Mouse (Mus musculus): ENCODE measurements around the gene Ash1l. TPM values are rescaled to one million over a fixed set of nuclear protein-coding genes. Genes with fewer than 3 reads are reported as not detected.

The Ash1l gene
- total and polyA plus RNA-seq, 3 experiments = 9.6 to 22.2 (median 12.8) TPM

DNA sequence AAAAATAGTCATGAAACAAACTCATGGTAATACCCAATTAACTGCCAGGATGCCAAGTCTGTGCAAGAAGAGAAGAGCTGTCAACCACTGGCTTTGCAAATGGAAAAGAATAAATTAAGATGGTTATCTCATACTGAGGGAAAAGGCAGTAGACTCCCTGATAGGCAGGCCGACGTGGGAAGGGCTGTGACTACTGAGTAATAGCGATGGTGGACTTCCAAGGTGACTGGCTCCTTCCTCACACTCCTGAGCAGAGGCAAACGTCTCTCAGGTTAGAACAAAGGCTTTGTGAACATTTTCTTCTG, 152.8 kb downstream of the Ash1l start (continued):
- TF ChIP-seq POLR2A (IDR thresholded peaks at IDR 0.05; ENCODE audit: control insufficient read depth in 1 of 2, insufficient read depth in 1 of 2, low read depth in 1 of 2, low read length in 2 of 2, poor library complexity in 1 of 2) (no peak), MAZ (IDR thresholded peaks at IDR 0.05; ENCODE audit: low read depth, low read length) (no peak), RAD21 (IDR thresholded peaks at IDR 0.05; ENCODE audit: low read depth, low read length) (no peak), ZNF384 (IDR thresholded peaks at IDR 0.05; ENCODE audit: low read depth, low read length) (no peak), SMC3 (IDR thresholded peaks at IDR 0.05; ENCODE audit: low read depth, low read length) (no peak), GABPA (IDR thresholded peaks at IDR 0.05; ENCODE audit: low read depth, low read length) (no peak), TAL1 (IDR thresholded peaks at IDR 0.05; ENCODE audit: low read length) (no peak), USF2 (IDR thresholded peaks at IDR 0.05; ENCODE audit: borderline replicate concordance in 1 of 2, insufficient read depth in 1 of 2, low read depth in 1 of 2, low read length in 2 of 2) (no peak), GATA1 (IDR thresholded peaks at IDR 0.05; ENCODE audit: low read depth, low read length) (peak; percentile 86), JUND (IDR thresholded peaks at IDR 0.05; ENCODE audit: low read depth, low read length) (no peak), HCFC1 (IDR thresholded peaks at IDR 0.05; ENCODE audit: low read depth, low read length) (peak; percentile 45; the same call in 1 of the 2 replicates), NRF1 (IDR thresholded peaks at IDR 0.05; ENCODE audit: insufficient read depth, low read depth, low read length, poor library complexity, severe bottlenecking) (no peak), SIN3A (IDR thresholded peaks at IDR 0.05; ENCODE audit: low read length) (peak; percentile 69), ZC3H11A (IDR thresholded peaks at IDR 0.05; ENCODE audit: low read depth, low read length) (no peak), NELFE (IDR thresholded peaks at IDR 0.05; ENCODE audit: low read depth, low read length) (peak; percentile 64), ELF1 (IDR thresholded peaks at IDR 0.05; ENCODE audit: low read depth, low read length) (no peak), E2F4 (IDR thresholded peaks at IDR 0.05; ENCODE audit: borderline replicate concordance, low read depth, low read length) (no peak), CHD2 (IDR thresholded peaks at IDR 0.05; ENCODE audit: low read length) (no peak), RCOR1 (IDR thresholded peaks at IDR 0.05; ENCODE audit: low read depth, low read length) (peak; percentile 32; the same call in 1 of the 2 replicates), CHD1 (IDR thresholded peaks at IDR 0.05; ENCODE audit: low read depth, low read length) (0 out of 2 replicates have a peak, but pooled peaks have one; percentile 40), ZKSCAN1 (IDR thresholded peaks at IDR 0.05; ENCODE audit: low read depth, low read length) (no peak), MYC (IDR thresholded peaks at IDR 0.05; ENCODE audit: low read depth, low read length) (no peak), ZMIZ1 (IDR thresholded peaks at IDR 0.05; ENCODE audit: low read depth, low read length) (peak; percentile 61), POLR2AphosphoS5 (IDR thresholded peaks at IDR 0.05; ENCODE audit: borderline replicate concordance, low read depth, low read length) (no peak)

GRCm38 (mm10) chr3:89106881-89107280, 156.5 kb downstream of the Ash1l start:
- peaks cover 15 to 18% of the 10 kb centered on the region in 2 experiments for H3K4me1 ChIP-seq (ENCODE audit: control insufficient read depth in 1 of 2, insufficient read depth in 2 of 2, low read length in 2 of 2)
- TF ChIP-seq SMC3 (IDR thresholded peaks at IDR 0.05; ENCODE audit: low read depth, low read length) (no peak), HCFC1 (IDR thresholded peaks at IDR 0.05; ENCODE audit: low read depth, low read length) (0 out of 2 replicates have a peak, but pooled peaks have one; percentile 59), SIN3A (IDR thresholded peaks at IDR 0.05; ENCODE audit: low read length) (peak; percentile 48; the same call in 1 of the 2 replicates), EP300 (IDR thresholded peaks at IDR 0.05; ENCODE audit: low read depth in 1 of 2, low read length in 2 of 2) (peak; percentile 43 to 56; a peak in 3 of 4 replicates), POLR2A (IDR thresholded peaks at IDR 0.05; ENCODE audit: control insufficient read depth in 1 of 2, insufficient read depth in 1 of 2, low read depth in 1 of 2, low read length in 2 of 2, poor library complexity in 1 of 2) (peak in 1 of 2 experiments; percentile 43; a peak in 1 of 4 replicates), USF1 (IDR thresholded peaks at IDR 0.05; ENCODE audit: low read depth, low read length) (no peak), MYB (IDR thresholded peaks at IDR 0.05; ENCODE audit: low read depth, low read length) (no peak), ZMIZ1 (IDR thresholded peaks at IDR 0.05; ENCODE audit: low read depth, low read length) (no peak), RCOR1 (IDR thresholded peaks at IDR 0.05; ENCODE audit: low read depth, low read length) (no peak), GATA1 (IDR thresholded peaks at IDR 0.05; ENCODE audit: low read depth, low read length) (peak; percentile 42; the same call in 1 of the 2 replicates), NELFE (IDR thresholded peaks at IDR 0.05; ENCODE audit: low read depth, low read length) (no peak), ZNF384 (IDR thresholded peaks at IDR 0.05; ENCODE audit: low read depth, low read length) (no peak), KAT2A (conservative IDR thresholded peaks at IDR 0.05; ENCODE audit: low read depth, low read length) (no peak), POLR2AphosphoS2 (IDR thresholded peaks at IDR 0.05; ENCODE audit: low read length) (no peak), E2F4 (IDR thresholded peaks at IDR 0.05; ENCODE audit: borderline replicate concordance, low read depth, low read length) (no peak), MAZ (IDR thresholded peaks at IDR 0.05; ENCODE audit: low read depth, low read length) (no peak), MAFK (IDR thresholded peaks at IDR 0.05; ENCODE audit: borderline replicate concordance, low read depth, low read length) (no peak), MAX (IDR thresholded peaks at IDR 0.05; ENCODE audit: low read length) (peak; percentile 30; the same call in 1 of the 2 replicates), TBP (IDR thresholded peaks at IDR 0.05; ENCODE audit: low read depth, low read length) (peak; percentile 77), USF2 (IDR thresholded peaks at IDR 0.05; ENCODE audit: borderline replicate concordance in 1 of 2, insufficient read depth in 1 of 2, low read depth in 1 of 2, low read length in 2 of 2) (no peak), TAL1 (IDR thresholded peaks at IDR 0.05; ENCODE audit: low read length) (no peak), ELF1 (IDR thresholded peaks at IDR 0.05; ENCODE audit: low read depth, low read length) (0 out of 2 replicates have a peak, but pooled peaks have one; percentile 47), MYC (IDR thresholded peaks at IDR 0.05; ENCODE audit: low read depth, low read length) (no peak), ZC3H11A (IDR thresholded peaks at IDR 0.05; ENCODE audit: low read depth, low read length) (no peak)

More at GRCm38 (mm10) chr3:89106881-89107280, 156.5 kb downstream of the Ash1l start:
- H3K36me3 ChIP-seq (ENCODE audit: control insufficient read depth in 1 of 2, insufficient read depth in 2 of 2, low read length in 2 of 2) = peaks cover 0 to 20% of the 10 kb centered on the region in 2 experiments; a peak in 2 of 4 replicates
- peak overlapping the region; percentile 11 for H3K9ac ChIP-seq (ENCODE audit: control insufficient read depth, low read depth, low read length, poor library complexity, severe bottlenecking)
- H3K79me2 ChIP-seq (ENCODE audit: control insufficient read depth, insufficient read depth, low read length, poor library complexity) = no peaks in the 10 kb centered on the region
- peak; percentile 77 for DNase-seq (ENCODE audit: low read depth, low spot score)
- H3K27ac ChIP-seq (ENCODE audit: control insufficient read depth, low read depth, low read length) = peak overlapping the region; percentile 80
- H3K9me3 ChIP-seq (replicated peaks; ENCODE audit: insufficient read depth, low read length) = no peaks in the 10 kb centered on the region
- H3K27me3 ChIP-seq (ENCODE audit: control insufficient read depth in 1 of 2, insufficient read depth in 2 of 2, low read length in 2 of 2) = no peaks in the 10 kb centered on the region
- H3K4me3 ChIP-seq (ENCODE audit: control insufficient read depth in 1 of 2, insufficient read depth in 1 of 2, low read depth in 2 of 2, low read length in 2 of 2) = peak overlapping the region in 1 of 2 experiments; percentile 17; a peak in 1 of 4 replicates
